Mouse (Mus musculus): Measurements from ENCODE around the gene Serpina1e. TPM values are rescaled to one million over a fixed set of nuclear protein-coding genes. Genes with fewer than 3 reads are reported as not detected.
A peak's percentile ranks its signal among the peaks of the same experiment; 100 is the strongest.

The Serpina1e gene
- total and polyA plus RNA-seq, 3 experiments = not detected

DNA sequence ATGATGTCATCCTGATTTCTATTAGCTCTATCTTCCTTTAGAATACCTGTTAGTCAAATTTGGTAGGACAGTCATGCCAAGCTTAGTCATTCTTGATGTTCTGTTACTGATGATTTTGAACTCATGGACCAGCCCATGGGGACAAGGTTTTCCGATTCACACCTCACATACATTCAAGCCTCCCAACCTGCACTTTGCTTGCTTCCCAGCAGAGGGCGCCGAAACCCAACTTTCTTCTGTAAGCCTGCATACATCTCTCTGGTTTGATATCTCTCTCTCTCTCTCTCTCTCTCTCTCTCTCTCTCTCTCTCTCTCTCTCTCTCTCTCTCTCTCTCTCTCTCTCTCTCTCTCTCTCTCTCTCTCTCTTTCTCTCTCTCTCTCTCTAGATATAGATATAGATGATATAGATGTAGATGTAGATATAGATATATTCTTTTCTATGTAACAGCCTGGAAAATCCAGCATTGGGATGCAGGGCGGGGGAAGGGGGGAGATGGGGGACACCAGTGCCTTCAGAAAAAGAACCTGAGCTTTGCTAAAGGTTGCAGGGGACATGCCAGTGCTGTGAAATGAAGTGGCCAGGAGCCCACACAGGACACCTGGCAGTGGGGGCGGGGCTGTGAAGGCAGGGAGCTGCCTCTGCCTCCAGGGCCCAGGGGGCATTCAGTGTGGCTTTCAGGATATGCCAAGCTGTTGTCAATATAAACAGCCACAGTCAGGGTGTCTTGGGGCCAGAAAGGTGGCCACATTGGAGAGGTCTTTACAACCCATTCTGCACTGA lies 36.7 kb upstream of the Serpina1e start:
- no peak overlapping the region for H3K9ac ChIP-seq (ENCODE audit: control insufficient read depth, low read depth, low read length, poor library complexity, severe bottlenecking)
- no peaks in the 10 kb centered on the region for H3K4me1 ChIP-seq (ENCODE audit: control insufficient read depth in 1 of 2, insufficient read depth in 2 of 2, low read length in 2 of 2)
- no peak overlapping the region for H3K27ac ChIP-seq (ENCODE audit: control insufficient read depth, low read depth, low read length)
- no peak overlapping the region for H3K4me3 ChIP-seq (ENCODE audit: control insufficient read depth in 1 of 2, insufficient read depth in 1 of 2, low read depth in 2 of 2, low read length in 2 of 2)
- H3K79me2 ChIP-seq (ENCODE audit: control insufficient read depth, insufficient read depth, low read length, poor library complexity) = no peaks in the 10 kb centered on the region
- no peaks in the 10 kb centered on the region for H3K27me3 ChIP-seq (ENCODE audit: control insufficient read depth in 1 of 2, insufficient read depth in 2 of 2, low read length in 2 of 2)
- DNase-seq (ENCODE audit: low read depth, low spot score) = peak; percentile 54
- H3K36me3 ChIP-seq (ENCODE audit: control insufficient read depth in 1 of 2, insufficient read depth in 2 of 2, low read length in 2 of 2) = no peaks in the 10 kb centered on the region
- H3K9me3 ChIP-seq (replicated peaks; ENCODE audit: insufficient read depth, low read length) = no peaks in the 10 kb centered on the region
- peak; percentile 66 to 82 (median 69) for TF ChIP-seq CTCF (IDR thresholded peaks at IDR 0.05 in 2 of 3, conservative IDR thresholded peaks at IDR 0.05 in 1 of 3; ENCODE audit: control insufficient read depth in 1 of 3, insufficient read depth in 1 of 3, low read depth in 2 of 3, low read length in 3 of 3, poor library complexity in 1 of 3, severe bottlenecking in 1 of 3)
- peak; percentile 72 for TF ChIP-seq RAD21 (IDR thresholded peaks at IDR 0.05; ENCODE audit: low read depth, low read length)
- TF ChIP-seq SMC3 (IDR thresholded peaks at IDR 0.05; ENCODE audit: low read depth, low read length) = peak; percentile 76
- no peak for TF ChIP-seq CHD2 (IDR thresholded peaks at IDR 0.05; ENCODE audit: low read length)
- no peak for TF ChIP-seq POLR2AphosphoS2 (IDR thresholded peaks at IDR 0.05; ENCODE audit: low read length)
- TF ChIP-seq ZC3H11A (IDR thresholded peaks at IDR 0.05; ENCODE audit: low read depth, low read length) = peak; percentile 50; the same call in 1 of the 2 replicates
- no peak for TF ChIP-seq E2F4 (IDR thresholded peaks at IDR 0.05; ENCODE audit: borderline replicate concordance, low read depth, low read length)

DNA sequence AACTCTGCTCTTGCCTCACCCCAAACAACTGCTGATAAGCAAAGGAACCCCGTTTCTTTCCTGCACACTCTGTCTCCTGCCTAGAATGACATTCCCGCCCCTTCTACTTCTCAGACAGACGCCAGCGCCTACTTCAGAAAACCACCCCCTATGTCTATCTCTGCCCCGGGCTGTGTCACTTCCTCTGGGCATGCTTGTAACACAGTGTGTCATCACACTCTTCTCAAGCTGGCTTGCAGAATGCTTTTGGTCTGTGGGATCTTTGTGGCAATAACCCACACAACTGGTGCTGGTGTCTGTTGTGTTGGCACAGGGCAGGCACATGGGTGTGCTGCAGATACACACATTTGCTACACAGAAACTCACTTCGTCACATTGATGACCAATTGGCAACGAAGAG lies 34.2 kb upstream of the Serpina1e start:
- peak; percentile 40 for DNase-seq (ENCODE audit: low read depth, low spot score)
- H3K4me1 ChIP-seq (ENCODE audit: control insufficient read depth in 1 of 2, insufficient read depth in 2 of 2, low read length in 2 of 2) = no peaks in the 10 kb centered on the region
- peak overlapping the region; percentile 31; the same call in 1 of the 2 replicates for H3K27ac ChIP-seq (ENCODE audit: control insufficient read depth, low read depth, low read length)
- H3K79me2 ChIP-seq (ENCODE audit: control insufficient read depth, insufficient read depth, low read length, poor library complexity) = no peaks in the 10 kb centered on the region
- TF ChIP-seq USF2 (IDR thresholded peaks at IDR 0.05; ENCODE audit: borderline replicate concordance in 1 of 2, insufficient read depth in 1 of 2, low read depth in 1 of 2, low read length in 2 of 2) (no peak), TCF12 (IDR thresholded peaks at IDR 0.05; ENCODE audit: low read depth, low read length) (no peak), ELF1 (IDR thresholded peaks at IDR 0.05; ENCODE audit: low read depth, low read length) (no peak), MYB (IDR thresholded peaks at IDR 0.05; ENCODE audit: low read depth, low read length) (no peak), MEF2A (IDR thresholded peaks at IDR 0.05; ENCODE audit: extremely low read depth, insufficient replicate concordance, low read depth, low read length, poor library complexity, severe bottlenecking) (no peak), MAX (IDR thresholded peaks at IDR 0.05; ENCODE audit: low read length) (no peak), UBTF (IDR thresholded peaks at IDR 0.05; ENCODE audit: borderline replicate concordance, insufficient read depth, low read depth, low read length) (no peak), MAFK (IDR thresholded peaks at IDR 0.05; ENCODE audit: borderline replicate concordance, low read depth, low read length) (no peak), E2F4 (IDR thresholded peaks at IDR 0.05; ENCODE audit: borderline replicate concordance, low read depth, low read length) (no peak), GATA1 (IDR thresholded peaks at IDR 0.05; ENCODE audit: low read depth, low read length) (no peak), KAT2A (conservative IDR thresholded peaks at IDR 0.05; ENCODE audit: low read depth, low read length) (no peak), TAL1 (IDR thresholded peaks at IDR 0.05; ENCODE audit: low read length) (no peak), ZNF384 (IDR thresholded peaks at IDR 0.05; ENCODE audit: low read depth, low read length) (no peak), ZC3H11A (IDR thresholded peaks at IDR 0.05; ENCODE audit: low read depth, low read length) (no peak), SIN3A (IDR thresholded peaks at IDR 0.05; ENCODE audit: low read length) (no peak), MAZ (IDR thresholded peaks at IDR 0.05; ENCODE audit: low read depth, low read length) (no peak), SMC3 (IDR thresholded peaks at IDR 0.05; ENCODE audit: low read depth, low read length) (no peak), POLR2AphosphoS5 (IDR thresholded peaks at IDR 0.05; ENCODE audit: borderline replicate concordance, low read depth, low read length) (no peak)
- no peaks in the 10 kb centered on the region for H3K9me3 ChIP-seq (replicated peaks; ENCODE audit: insufficient read depth, low read length)
- no peak overlapping the region for H3K4me3 ChIP-seq (ENCODE audit: control insufficient read depth in 1 of 2, insufficient read depth in 1 of 2, low read depth in 2 of 2, low read length in 2 of 2)
- H3K9ac ChIP-seq (ENCODE audit: control insufficient read depth, low read depth, low read length, poor library complexity, severe bottlenecking) = no peak overlapping the region
- H3K36me3 ChIP-seq (ENCODE audit: control insufficient read depth in 1 of 2, insufficient read depth in 2 of 2, low read length in 2 of 2) = no peaks in the 10 kb centered on the region
- H3K27me3 ChIP-seq (ENCODE audit: control insufficient read depth in 1 of 2, insufficient read depth in 2 of 2, low read length in 2 of 2) = no peaks in the 10 kb centered on the region

Measured in MEL (cell line).